Mouse (Mus musculus): ENCODE measurements around the gene Gm15517. TPM values are rescaled to one million over a fixed set of nuclear protein-coding genes. Genes with fewer than 3 reads are reported as not detected.

The Gm15517 gene
- polyA plus RNA-seq, 1 experiment from 2014 or later: not detected

- peak overlapping the region; percentile 84 for H3K4me2 ChIP-seq (ENCODE audit: low read depth, low read length)
- H3K27ac ChIP-seq (ENCODE audit: low read depth, low read length): peak overlapping the region; percentile 92
- H3K9me3 ChIP-seq (ENCODE audit: control insufficient read depth, low read length): no peaks in the 10 kb centered on the region
- peak overlapping the region; percentile 70 for H3K4me3 ChIP-seq (ENCODE audit: low read depth, low read length)
- H3K9ac ChIP-seq (replicated peaks; ENCODE audit: low read depth, low read length): peak overlapping the region; percentile 95
- H3K4me1 ChIP-seq (ENCODE audit: control insufficient read depth, insufficient read depth, low read length): peaks cover 8% of the 10 kb centered on the region; the same call in 1 of the 2 replicates
- no peak for ATAC-seq (ENCODE audit: low read depth)
- no peaks in the 10 kb centered on the region for H3K36me3 ChIP-seq (ENCODE audit: control insufficient read depth, insufficient read depth, low read length)
- no peaks in the 10 kb centered on the region for H3K27me3 ChIP-seq (ENCODE audit: control insufficient read depth, insufficient read depth, low read length)
- WGBS: 84% methylated on average over 14 of the region's 14 CpGs
Observed at GRCm38 (mm10) chr7:44303346-44304340, 42.4 kb downstream of the Gm15517 start.

GRCm38 (mm10) chr7:44304463-44304774 is 43.2 kb downstream of the Gm15517 start:
- Histone ChIP-seq H3K27me3 (ENCODE audit: control insufficient read depth, insufficient read depth, low read length) (no peaks in the 10 kb centered on the region), H3K4me1 (ENCODE audit: control insufficient read depth, insufficient read depth, low read length) (peaks cover 8% of the 10 kb centered on the region; the same call in 1 of the 2 replicates), H3K4me2 (ENCODE audit: low read depth, low read length) (peak overlapping the region; percentile 84), H3K27ac (ENCODE audit: low read depth, low read length) (peak overlapping the region; percentile 92), H3K4me3 (ENCODE audit: low read depth, low read length) (peak overlapping the region; percentile 70), H3K9me3 (ENCODE audit: control insufficient read depth, low read length) (no peaks in the 10 kb centered on the region), H3K9ac (replicated peaks; ENCODE audit: low read depth, low read length) (peak overlapping the region; percentile 95), H3K36me3 (ENCODE audit: control insufficient read depth, insufficient read depth, low read length) (no peaks in the 10 kb centered on the region)
- ATAC-seq (ENCODE audit: low read depth): peak; percentile 52
- 0% methylated on average over 25 of the region's 25 CpGs for WGBS

- Histone ChIP-seq H3K4me2 (ENCODE audit: low read depth, low read length) (peak overlapping the region; percentile 84), H3K9ac (replicated peaks; ENCODE audit: low read depth, low read length) (peak overlapping the region; percentile 95), H3K9me3 (ENCODE audit: control insufficient read depth, low read length) (no peaks in the 10 kb centered on the region), H3K36me3 (ENCODE audit: control insufficient read depth, insufficient read depth, low read length) (no peaks in the 10 kb centered on the region), H3K4me1 (ENCODE audit: control insufficient read depth, insufficient read depth, low read length) (peaks cover 8% of the 10 kb centered on the region; the same call in 1 of the 2 replicates), H3K27me3 (ENCODE audit: control insufficient read depth, insufficient read depth, low read length) (no peaks in the 10 kb centered on the region), H3K27ac (ENCODE audit: low read depth, low read length) (peak overlapping the region; percentile 92), H3K4me3 (ENCODE audit: low read depth, low read length) (peak overlapping the region; percentile 70)
- peak; percentile 93 for ATAC-seq (ENCODE audit: low read depth)
- under 1% methylated on average over 49 of the region's 49 CpGs for WGBS
Observed at GRCm38 (mm10) chr7:44304775-44305641, 43.8 kb downstream of the Gm15517 start.

- 6% methylated on average over 16 of the region's 16 CpGs for WGBS
- Histone ChIP-seq H3K4me2 (ENCODE audit: low read depth, low read length) (peak overlapping the region; percentile 84), H3K9me3 (ENCODE audit: control insufficient read depth, low read length) (no peaks in the 10 kb centered on the region), H3K4me1 (ENCODE audit: control insufficient read depth, insufficient read depth, low read length) (peaks cover 8% of the 10 kb centered on the region; the same call in 1 of the 2 replicates), H3K4me3 (ENCODE audit: low read depth, low read length) (peak overlapping the region; percentile 70; the same call in 1 of the 2 replicates), H3K36me3 (ENCODE audit: control insufficient read depth, insufficient read depth, low read length) (no peaks in the 10 kb centered on the region), H3K27me3 (ENCODE audit: control insufficient read depth, insufficient read depth, low read length) (no peaks in the 10 kb centered on the region), H3K9ac (replicated peaks; ENCODE audit: low read depth, low read length) (no peak overlapping the region), H3K27ac (ENCODE audit: low read depth, low read length) (no peak overlapping the region)
- ATAC-seq (ENCODE audit: low read depth): no peak; the same call in 1 of the 2 replicates
Observed at GRCm38 (mm10) chr7:44305686-44306085, 44.4 kb downstream of the Gm15517 start.

- H3K36me3 ChIP-seq (ENCODE audit: control insufficient read depth, insufficient read depth, low read length): no peaks in the 10 kb centered on the region
- H3K9ac ChIP-seq (replicated peaks; ENCODE audit: low read depth, low read length): no peak within 1 kb of the TSS
- peak within 1 kb of the TSS; percentile 29 for H3K27ac ChIP-seq (ENCODE audit: low read depth, low read length)
- WGBS: 63% methylated on average over 6 of the region's 6 CpGs
- no peaks in the 10 kb centered on the region for H3K27me3 ChIP-seq (ENCODE audit: control insufficient read depth, insufficient read depth, low read length)
- peak within 1 kb of the TSS; percentile 70; the same call in 1 of the 2 replicates for H3K4me3 ChIP-seq (ENCODE audit: low read depth, low read length)
- ATAC-seq (ENCODE audit: low read depth): no peak
- H3K4me1 ChIP-seq (ENCODE audit: control insufficient read depth, insufficient read depth, low read length): peaks cover 14% of the 10 kb centered on the region
- H3K9me3 ChIP-seq (ENCODE audit: control insufficient read depth, low read length): no peaks in the 10 kb centered on the region
- H3K4me2 ChIP-seq (ENCODE audit: low read depth, low read length): peak within 1 kb of the TSS; percentile 84
Observed at GRCm38 (mm10) chr7:44306516-44307240, 45.4 kb downstream of the Gm15517 start, which contains the start of gene Clec11a. Clec11a (minus strand) TSS chr7:44306902.

- H3K9me3 ChIP-seq (ENCODE audit: control insufficient read depth, low read length): no peaks in the 10 kb centered on the region
- H3K4me3 ChIP-seq (ENCODE audit: low read depth, low read length): no peak overlapping the region
- peaks cover 19% of the 10 kb centered on the region for H3K4me1 ChIP-seq (ENCODE audit: control insufficient read depth, insufficient read depth, low read length)
- H3K27me3 ChIP-seq (ENCODE audit: control insufficient read depth, insufficient read depth, low read length): no peaks in the 10 kb centered on the region
- H3K4me2 ChIP-seq (ENCODE audit: low read depth, low read length): no peak overlapping the region
- no peaks in the 10 kb centered on the region for H3K36me3 ChIP-seq (ENCODE audit: control insufficient read depth, insufficient read depth, low read length)
- 27% methylated on average over 9 of the region's 9 CpGs for WGBS
- no peak for ATAC-seq (ENCODE audit: low read depth)
- peak overlapping the region; percentile 29 for H3K27ac ChIP-seq (ENCODE audit: low read depth, low read length)
- no peak overlapping the region for H3K9ac ChIP-seq (replicated peaks; ENCODE audit: low read depth, low read length)
Observed at GRCm38 (mm10) chr7:44307261-44308020, 46.2 kb downstream of the Gm15517 start.

- Histone ChIP-seq H3K9ac (replicated peaks; ENCODE audit: low read depth, low read length) (peak within 1 kb of the TSS; percentile 75), H3K9me3 (ENCODE audit: control insufficient read depth, low read length) (no peaks in the 10 kb centered on the region), H3K27ac (ENCODE audit: low read depth, low read length) (peak within 1 kb of the TSS; percentile 69), H3K27me3 (ENCODE audit: control insufficient read depth, insufficient read depth, low read length) (no peaks in the 10 kb centered on the region), H3K4me2 (ENCODE audit: low read depth, low read length) (peak within 1 kb of the TSS; percentile 60), H3K4me1 (ENCODE audit: control insufficient read depth, insufficient read depth, low read length) (peaks cover 13% of the 10 kb centered on the region), H3K4me3 (ENCODE audit: low read depth, low read length) (peak within 1 kb of the TSS; percentile 61), H3K36me3 (ENCODE audit: control insufficient read depth, insufficient read depth, low read length) (peaks cover 6% of the 10 kb centered on the region; the same call in 1 of the 2 replicates)
- WGBS: 28% methylated on average over 10 of the region's 22 CpGs
- ATAC-seq (ENCODE audit: low read depth): no peak
Observed at GRCm38 (mm10) chr7:44309475-44310284, 48.4 kb downstream of the Gm15517 start, which contains the start of gene Shank1. Shank1 (plus strand) TSS chr7:44310253.
